Mouse (Mus musculus) bone marrow macrophage, adult 2 months (primary cell): Measurements from ENCODE around the gene Atp6v1g1.

Source experiments
- CTCF ChIP-seq: IDR thresholded peaks from 2 replicates; pipeline ENCODE4 v1.5.1; 2012; ENCODE audit warnings: low read depth, mild to moderate bottlenecking, low read length, moderate library complexity
- POLR2A ChIP-seq: IDR thresholded peaks from 2 replicates; pipeline ENCODE4 v1.6.1; 2012; ENCODE audit warnings: mild to moderate bottlenecking, low read depth, low read length, borderline replicate concordance

DNA sequence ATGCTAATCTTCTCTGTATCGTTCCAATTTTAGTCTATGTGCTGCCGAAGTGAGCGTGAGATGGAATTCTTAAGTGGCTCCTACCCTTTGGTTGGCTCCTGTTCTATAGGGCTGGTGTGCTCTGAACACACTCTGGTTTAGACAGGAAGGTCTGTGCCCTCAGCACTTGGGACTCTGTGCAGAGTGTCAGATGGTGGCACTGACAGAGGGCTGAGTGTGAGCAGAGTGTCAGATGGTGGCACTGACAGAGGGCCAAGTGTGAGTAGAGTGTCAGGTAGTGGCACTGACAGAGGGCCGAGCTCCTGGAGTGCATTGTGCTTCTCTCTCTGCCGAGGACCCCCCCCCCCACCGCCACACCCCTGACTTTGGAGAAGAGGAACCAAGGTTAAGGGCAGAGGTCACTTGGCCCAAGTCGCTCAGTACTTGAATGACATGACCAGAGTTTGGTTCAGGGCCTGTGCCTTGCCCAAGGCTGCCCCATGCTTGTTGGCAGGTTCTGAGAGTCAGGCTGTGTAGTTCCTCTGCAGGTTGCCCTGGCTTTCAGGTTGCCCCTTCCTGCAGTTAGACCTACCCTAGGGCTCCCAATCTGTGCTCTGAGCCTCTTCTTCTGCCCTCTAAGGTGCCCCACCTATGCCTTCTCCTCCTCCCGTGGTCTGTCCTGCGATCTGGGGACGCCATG, 23.3 kb downstream of the Atp6v1g1 start:
- TF ChIP-seq CTCF: no peak
- TF ChIP-seq POLR2A: no peak
